Mouse (Mus musculus) C2C12 (cell line): Measurements from ENCODE around the gene Pkn1.

ENCODE experiments used
- CEBPB ChIP-seq: IDR thresholded peaks from one replicate; pipeline ENCODE4 v1.6.1; 2011; ENCODE audit warnings: low read depth, mild to moderate bottlenecking, control low read depth, moderate library complexity
- CTCF ChIP-seq: IDR thresholded peaks from one replicate; pipeline ENCODE4 v1.5.1; 2011; ENCODE audit not compliant: control insufficient read depth, insufficient read depth, insufficient read length
- MAX ChIP-seq: IDR thresholded peaks from one replicate; pipeline ENCODE4 v1.6.1; 2011; ENCODE audit warnings: mild to moderate bottlenecking, control low read depth
- MYOD1 ChIP-seq: IDR thresholded peaks from one replicate; pipeline ENCODE4 v1.6.1; 2011; ENCODE audit warnings: low read depth; ENCODE audit not compliant: control insufficient read depth, insufficient read length
- USF1 ChIP-seq: IDR thresholded peaks from one replicate; pipeline ENCODE4 v1.6.1; 2011; ENCODE audit warnings: low read depth, mild to moderate bottlenecking, control low read depth, moderate library complexity

DNA sequence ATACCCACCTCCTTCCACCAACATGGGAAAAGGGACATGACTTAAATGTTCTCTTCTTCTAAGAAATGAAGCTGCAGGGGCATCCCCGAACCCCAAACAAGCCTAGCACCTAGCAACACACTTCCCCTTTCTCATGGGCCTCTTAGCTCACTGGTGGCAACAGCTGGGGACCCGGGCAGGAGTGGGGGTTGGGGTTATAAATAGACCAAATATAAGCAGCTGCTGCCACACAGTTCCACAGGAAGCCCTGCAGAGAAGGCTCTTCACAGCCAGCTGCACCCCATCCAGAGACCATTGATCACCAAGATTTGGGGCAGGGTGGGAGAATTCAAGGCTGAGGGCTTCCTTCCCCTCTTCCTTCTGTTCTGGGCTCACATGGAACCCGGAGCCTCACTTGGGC, 49.7 kb upstream of the Pkn1 start:
- no peak for TF ChIP-seq CTCF
- TF ChIP-seq USF1 = no peak
- TF ChIP-seq CEBPB = no peak
- no peak for TF ChIP-seq MYOD1
- no peak for TF ChIP-seq MAX
